In genomic region chr6:72428036-72428435, GRCm38 (mm10) we compare ENCODE assay signal across 8 mouse cellular contexts. TPM values are rescaled to one million over a fixed set of nuclear protein-coding genes. Genes with fewer than 3 reads are reported as not detected.
DNase-seq lines count a peak whose midpoint lies in the region; ATAC-seq and TF ChIP-seq lines count a peak whose summit lies in the region.

No protein-coding gene starts in this region.

- no peak overlapping the region for H3K27ac ChIP-seq in forebrain, embryonic 16.5 days (ENCODE audit: low read length)
- no peak overlapping the region for H3K27ac ChIP-seq in layer of hippocampus, adult 2 months

- ATAC-seq in forebrain, embryonic 16.5 days = peak; percentile 82
- ATAC-seq in neutrophil, adult 5-6 weeks (ENCODE audit: extremely low read depth, insufficient number of reproducible peaks, low FRiP score, poor library complexity, severe bottlenecking) = peak; percentile 85

- peak; percentile 93 for TF ChIP-seq CTCF in layer of hippocampus, adult 2 months (conservative IDR thresholded peaks at IDR 0.05)
- peak; percentile 90 for TF ChIP-seq CTCF in lung, adult 2 months (IDR thresholded peaks at IDR 0.05; ENCODE audit: insufficient read depth, low read length)

- H3K4me1 ChIP-seq in forebrain, embryonic 16.5 days (replicated peaks; ENCODE audit: control insufficient read depth, insufficient read depth, low read length) = no peaks in the 10 kb centered on the region
- peaks cover 2% of the 10 kb centered on the region; the same call in 1 of the 2 replicates for H3K4me1 ChIP-seq in lung, adult 2 months (ENCODE audit: control insufficient read depth, insufficient read depth, low read length)

- H3K4me2 ChIP-seq in forebrain, embryonic 16.5 days (ENCODE audit: low read length) = no peak overlapping the region

- no peaks in the 10 kb centered on the region for H3K9me3 ChIP-seq in forebrain, embryonic 16.5 days (ENCODE audit: control insufficient read depth, low read length)

- peak; percentile 80 for DNase-seq in ES-CJ7 (ENCODE audit: low read depth, low spot score)
- DNase-seq in c-Kit-positive CD71-positive TER-119-negative erythroid progenitor cells, embryonic 14.5 days (ENCODE audit: low read depth) = peak; percentile 72
- peak; percentile 83 for DNase-seq in heart, postnatal 4 days
- peak; percentile 46 to 82 for DNase-seq in layer of hippocampus, adult 2 months (ENCODE audit: low spot score in 2 of 2)
- DNase-seq in lung, adult 2 months = peak; percentile 77
- DNase-seq in testis, postnatal 14 days (ENCODE audit: low spot score) = peak; percentile 58

- no peaks in the 10 kb centered on the region for H3K27me3 ChIP-seq in forebrain, embryonic 16.5 days (replicated peaks; ENCODE audit: control insufficient read depth, insufficient read depth, low read length)

- H3K36me3 ChIP-seq in forebrain, embryonic 16.5 days (ENCODE audit: control insufficient read depth, insufficient read depth) = peaks cover 26% of the 10 kb centered on the region

- no peak overlapping the region for H3K9ac ChIP-seq in forebrain, embryonic 16.5 days (replicated peaks; ENCODE audit: low read depth, low read length)

- 35% methylated on average over 8 of the region's 8 CpGs for WGBS in forebrain, embryonic 16.5 days
- 31% methylated on average over 8 of the region's 8 CpGs for WGBS in lung, adult 2 months

- H3K4me3 ChIP-seq in forebrain, embryonic 16.5 days (replicated peaks; ENCODE audit: low read length) = no peak overlapping the region
- H3K4me3 ChIP-seq in layer of hippocampus, adult 2 months = no peak overlapping the region
- H3K4me3 ChIP-seq in lung, adult 2 months (replicated peaks; ENCODE audit: extremely low read depth, low read depth, low read length) = no peak overlapping the region

- no peak; the same call in 1 of the 2 replicates for TF ChIP-seq POLR2A in lung, adult 2 months (IDR thresholded peaks at IDR 0.05; ENCODE audit: borderline replicate concordance, extremely low read depth, low read depth, low read length)

RNA-seq across cellular contexts. Expression of gene Mat2a, which starts 11.3 kb away (rescaled TPM):
- polyA plus RNA-seq in forebrain, embryonic 16.5 days (2015; fragmentation: Nextera tagmentation; extraction: Ambion mirVana) = 399 TPM in 2 replicates
- 100 to 1,000 TPM; 239 to 255 TPM for total RNA-seq in heart, postnatal 4 days (2021)
- 100 to 1,000 TPM; 172 to 195 TPM for total RNA-seq in layer of hippocampus, adult 2 months (2021)
- 90.3 and 94.6 TPM in 2 replicates for polyA plus RNA-seq in lung, adult 2 months (2012; rRNA removed)
- total RNA-seq in neutrophil, adult 5-6 weeks (2017) = 159 and 167 TPM in 2 replicates

RNA-seq across cellular contexts. Expression of gene Ggcx, which starts 13.9 kb away (rescaled TPM):
- 16.4 and 17.2 TPM in 2 replicates for polyA plus RNA-seq in forebrain, embryonic 16.5 days (2015; fragmentation: Nextera tagmentation; extraction: Ambion mirVana)
- total RNA-seq in heart, postnatal 4 days (2021) = 10 to 100 TPM; 26.8 to 28.2 TPM
- total RNA-seq in layer of hippocampus, adult 2 months (2021) = 10 to 100 TPM; 24.2 to 30.3 TPM
- polyA plus RNA-seq in lung, adult 2 months (2012; rRNA removed) = 43.4 and 46.2 TPM in 2 replicates
- 10.5 and 10.9 TPM in 2 replicates for total RNA-seq in neutrophil, adult 5-6 weeks (2017)

RNA-seq across cellular contexts. Expression of gene Vamp8, which starts 37.5 kb away (rescaled TPM):
- polyA plus RNA-seq in forebrain, embryonic 16.5 days (2015; fragmentation: Nextera tagmentation; extraction: Ambion mirVana) = 14.4 and 14.6 TPM in 2 replicates
- 100 to 1,000 TPM; 105 to 121 TPM for total RNA-seq in heart, postnatal 4 days (2021)
- total RNA-seq in layer of hippocampus, adult 2 months (2021) = 10 to 100 TPM; 11.5 to 12.5 TPM
- polyA plus RNA-seq in lung, adult 2 months (2012; rRNA removed) = 291 and 435 TPM in 2 replicates
- 230 and 268 TPM in 2 replicates for total RNA-seq in neutrophil, adult 5-6 weeks (2017)

RNA-seq across cellular contexts. Expression of gene Vamp5, which starts 47.8 kb away (rescaled TPM):
- 10.5 and 12.6 TPM in 2 replicates for polyA plus RNA-seq in forebrain, embryonic 16.5 days (2015; fragmentation: Nextera tagmentation; extraction: Ambion mirVana)
- 10 to 100 TPM; 33.4 to 36.0 TPM for total RNA-seq in heart, postnatal 4 days (2021)
- 1 to 10 TPM; 3.9 to 4.6 TPM for total RNA-seq in layer of hippocampus, adult 2 months (2021)
- polyA plus RNA-seq in lung, adult 2 months (2012; rRNA removed) = 74.6 and 91.7 TPM in 2 replicates
- 15.8 and 16.2 TPM in 2 replicates for total RNA-seq in neutrophil, adult 5-6 weeks (2017)

Comparison
In these comparisons a context has a peak if more than half of its experiments do, and no peak if none do; other contexts are left out.
1. RNA of gene Vamp8, which starts 37.5 kb away (total RNA-seq): 230 to 268 TPM in neutrophil, adult 5-6 weeks and 105 to 121 TPM in heart, postnatal 4 days; 11.5 to 12.5 TPM in layer of hippocampus, adult 2 months; every median in the first group is over 4 times any median in the second.
2. Peak in every context shown above with its lines, with median percentiles within 50 percentile points of each other: DNase-seq.